Mouse (Mus musculus) midbrain, embryonic 10.5 days (tissue): Measurements from ENCODE around the gene Ggact. TPM values are rescaled to one million over a fixed set of nuclear protein-coding genes. Genes with fewer than 3 reads are reported as not detected.

Source experiments
- DNase-seq: peaks from one replicate; pipeline ENCODE4 v3.0.0-alpha.2; 2017; ENCODE audit warnings: low spot score
- H3K27ac ChIP-seq: fragments of 300-500 bp; sonication (generic); replicated peaks from 2 replicates; pipeline ENCODE4 v1.5.1; 2016; ENCODE audit warnings: mild to moderate bottlenecking
- H3K27me3 ChIP-seq: fragments of 300-500 bp; sonication (generic); 2 replicates; pipeline ENCODE4 v1.6.1; 2016; ENCODE audit warnings: low read depth, mild to moderate bottlenecking; ENCODE audit not compliant: poor library complexity, severe bottlenecking
- H3K36me3 ChIP-seq: fragments of 300-500 bp; sonication (generic); 2 replicates; pipeline ENCODE4 v1.6.1; 2016; ENCODE audit warnings: mild to moderate bottlenecking, moderate library complexity
- H3K4me1 ChIP-seq: fragments of 300-500 bp; sonication (generic); 2 replicates; pipeline ENCODE4 v1.6.1; 2016
- H3K4me3 ChIP-seq: fragments of 300-500 bp; sonication (generic); 2 replicates; pipeline ENCODE4 v1.5.1; 2016; ENCODE audit warnings: mild to moderate bottlenecking, moderate library complexity
- H3K9me3 ChIP-seq: fragments of 300-500 bp; sonication (generic); replicated peaks from 2 replicates; pipeline ENCODE4 v1.6.1; 2016; ENCODE audit warnings: mild to moderate bottlenecking
- WGBS: fragments of 180-500 bp; shearing (Covaris S2); methylation state at CpG from one replicate; pipeline ENCODE4 v1.1.7; 2016; 5-methylcytosine and 5-hydroxymethylcytosine counted together
- polyA plus RNA-seq: library from polyadenylated mRNA; unstranded; fragments of >200 nt; fragmentation: Nextera tagmentation; extraction: Ambion mirVana; gene quantifications from 2 replicates; pipeline ENCODE4 v1.2.1, GENCODE M21; 2016

Ggact gene
- polyA plus RNA-seq = 3.2 and 5.3 TPM in 2 replicates

DNA sequence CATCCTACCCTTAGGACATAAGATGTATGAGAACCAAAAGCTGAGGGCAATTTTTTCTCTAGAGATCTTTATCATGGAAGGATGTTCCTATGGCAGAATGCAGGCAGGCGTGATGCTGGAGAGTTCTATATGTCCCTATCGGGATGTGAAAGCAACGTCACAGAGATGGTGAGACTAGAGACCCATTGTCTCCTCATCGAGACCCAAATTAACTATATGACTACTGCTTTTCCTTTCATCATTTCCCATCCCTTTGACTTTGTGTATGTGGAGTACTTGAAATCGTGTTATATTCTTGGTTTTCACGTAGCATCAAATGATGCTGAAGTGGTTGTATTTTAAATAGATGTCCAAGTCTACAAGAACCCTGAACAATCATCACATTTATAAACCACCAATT, at the start of gene Ggact:
Ggact (minus strand) TSS at position 101 of the 400 bp plus-strand sequence.
- WGBS = 71% methylated on average over 6 of the region's 6 CpGs
- Histone ChIP-seq H3K9me3 (no peaks in the 10 kb centered on the region; the same call in 1 of the 2 replicates), H3K27me3 (peaks cover 38% of the 10 kb centered on the region), H3K4me1 (peaks cover 8% of the 10 kb centered on the region), H3K27ac (peak within 1 kb of the TSS; percentile 78), H3K36me3 (0 out of 2 replicates have a peak, but pooled peaks cover 1% of the 10 kb centered on the region), H3K4me3 (peak within 1 kb of the TSS; percentile 80)
- DNase-seq = no peak

- no peaks in the 10 kb centered on the region for H3K4me1 ChIP-seq
- no peaks in the 10 kb centered on the region for H3K27me3 ChIP-seq
- peaks cover 46% of the 10 kb centered on the region for H3K36me3 ChIP-seq
- 94% methylated on average over 8 of the region's 8 CpGs for WGBS
- H3K4me3 ChIP-seq = no peak overlapping the region
- H3K9me3 ChIP-seq = no peaks in the 10 kb centered on the region
- no peak overlapping the region for H3K27ac ChIP-seq
- DNase-seq = no peak
Observed at GRCm38 (mm10) chr14:122957941-122958340, 44.4 kb upstream of the Ggact start.

DNA sequence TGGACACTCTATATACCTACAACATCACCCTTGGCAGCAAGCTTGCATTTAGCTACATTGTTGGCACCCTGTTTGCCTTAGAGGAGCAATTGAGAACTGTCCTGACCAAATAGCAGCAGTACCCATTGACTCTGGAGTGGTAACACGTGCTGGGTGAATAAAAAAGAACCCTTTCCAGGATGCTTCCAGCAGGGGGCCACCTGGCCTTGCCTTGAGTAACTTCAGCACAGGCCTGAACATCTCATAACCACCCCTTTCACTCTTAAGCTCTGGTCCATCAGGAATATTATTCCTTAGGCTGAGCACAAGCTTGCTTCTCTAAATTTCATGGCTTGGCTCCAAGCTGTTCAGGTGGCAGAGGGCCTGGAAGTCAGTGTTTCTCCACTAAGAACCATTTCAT, 39.8 kb upstream of the Ggact start:
- H3K4me3 ChIP-seq = no peak overlapping the region
- H3K9me3 ChIP-seq = no peaks in the 10 kb centered on the region
- whole genome bisulfite sequencing = 35% methylated on average over 1 of the region's 1 CpGs
- no peaks in the 10 kb centered on the region for H3K4me1 ChIP-seq
- H3K27me3 ChIP-seq = no peaks in the 10 kb centered on the region
- peak; percentile 17 for DNase-seq
- H3K36me3 ChIP-seq = peaks cover 29% of the 10 kb centered on the region
- no peak overlapping the region for H3K27ac ChIP-seq

DNA sequence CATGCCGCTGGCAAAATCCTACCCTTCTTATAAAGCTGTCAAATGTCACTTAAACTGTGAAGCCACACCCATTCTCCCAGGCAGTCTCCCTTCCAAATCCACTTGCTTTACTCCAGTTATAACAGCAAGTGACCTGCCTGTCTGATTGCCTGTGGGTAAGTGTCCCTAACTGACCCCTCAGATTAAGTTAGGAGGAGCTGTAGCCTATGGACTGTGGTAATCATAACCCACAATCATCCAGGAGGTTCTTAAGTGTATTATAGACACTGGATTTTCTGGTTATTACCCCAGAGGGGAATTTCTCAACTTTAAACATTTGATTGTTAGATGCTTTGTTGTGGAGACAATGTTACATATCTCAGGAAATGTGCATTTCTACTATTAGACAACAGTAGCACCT, 39.0 kb upstream of the Ggact start:
- no peaks in the 10 kb centered on the region for H3K27me3 ChIP-seq
- H3K36me3 ChIP-seq = peaks cover 32% of the 10 kb centered on the region
- no peaks in the 10 kb centered on the region for H3K4me1 ChIP-seq
- H3K27ac ChIP-seq = no peak overlapping the region
- DNase-seq = no peak
- H3K9me3 ChIP-seq = no peaks in the 10 kb centered on the region
- WGBS = 86% methylated on average over 1 of the region's 1 CpGs
- no peak overlapping the region for H3K4me3 ChIP-seq

DNA sequence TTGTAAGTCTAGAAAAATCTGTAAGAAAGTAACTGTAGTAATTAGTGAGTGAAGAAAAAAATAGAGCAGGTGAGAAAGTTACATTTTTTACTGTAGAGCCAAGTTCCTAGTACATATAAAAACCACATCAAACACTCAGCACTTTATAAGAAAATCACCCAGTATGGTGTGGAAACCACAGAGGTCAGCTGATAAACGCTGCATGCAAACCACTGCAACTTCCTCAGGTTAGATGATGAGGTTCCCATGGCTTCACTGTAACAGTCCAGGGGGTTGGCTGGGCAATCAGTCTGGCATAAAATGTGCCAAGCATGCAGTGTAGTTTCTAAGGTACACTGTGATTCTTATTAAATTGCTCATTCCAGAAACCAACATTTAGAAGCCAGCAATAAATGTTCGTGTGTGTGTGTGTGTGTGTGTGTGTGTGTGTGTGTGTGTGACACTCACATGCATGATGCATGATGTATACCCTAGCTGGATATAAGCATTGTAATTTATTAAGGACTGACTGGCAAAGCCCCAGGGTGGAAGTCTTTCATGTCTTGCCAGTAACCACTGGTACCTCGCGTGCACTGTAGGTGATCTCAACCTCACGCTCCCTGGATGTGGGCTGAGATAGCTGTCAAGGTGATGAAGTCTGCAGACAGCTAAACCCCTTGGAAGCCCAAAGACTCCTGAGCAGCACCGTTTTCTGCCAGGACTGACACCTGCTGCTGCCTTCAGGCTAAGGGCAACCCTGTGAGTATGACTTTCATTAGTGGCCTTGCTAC, 38.3 kb upstream of the Ggact start:
- 90% methylated on average over 6 of the region's 6 CpGs for WGBS
- no peak overlapping the region for H3K27ac ChIP-seq
- H3K9me3 ChIP-seq = no peaks in the 10 kb centered on the region
- no peak for DNase-seq
- H3K36me3 ChIP-seq = peaks cover 39% of the 10 kb centered on the region
- H3K4me3 ChIP-seq = no peak overlapping the region
- no peaks in the 10 kb centered on the region for H3K27me3 ChIP-seq
- H3K4me1 ChIP-seq = no peaks in the 10 kb centered on the region

DNA sequence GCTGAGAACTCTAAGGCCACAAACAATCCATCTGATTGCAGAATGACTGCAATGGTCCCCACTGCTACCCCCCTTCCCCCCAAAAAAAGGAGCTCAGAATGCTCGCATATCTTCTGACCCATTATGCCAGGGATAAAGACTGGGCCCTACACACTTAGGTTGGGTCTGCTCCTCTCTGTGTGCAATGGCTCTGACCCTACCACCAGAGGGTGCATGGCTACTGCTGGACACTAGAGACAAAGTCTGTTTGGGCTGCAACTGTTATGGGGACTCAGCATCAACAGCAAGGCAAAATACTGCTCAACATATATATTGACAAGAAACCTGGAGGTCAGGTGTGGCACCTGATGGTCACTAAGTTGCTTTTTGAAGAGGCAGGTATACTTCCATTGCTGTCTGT, 37.4 kb upstream of the Ggact start:
- Histone ChIP-seq H3K36me3 (peaks cover 47% of the 10 kb centered on the region), H3K4me3 (no peak overlapping the region), H3K27me3 (no peaks in the 10 kb centered on the region), H3K27ac (no peak overlapping the region), H3K4me1 (no peaks in the 10 kb centered on the region), H3K9me3 (no peaks in the 10 kb centered on the region)
- no peak for DNase-seq
- 76% methylated on average over 1 of the region's 1 CpGs for WGBS

GRCm38 (mm10) chr14:122943475-122943853, 29.9 kb upstream of the Ggact start:
- 86% methylated on average over 3 of the region's 3 CpGs for WGBS
- peaks cover 81% of the 10 kb centered on the region for H3K36me3 ChIP-seq

GRCm38 (mm10) chr14:122942757-122943474, 29.4 kb upstream of the Ggact start:
- Histone ChIP-seq H3K36me3 (peaks cover 80% of the 10 kb centered on the region), H3K4me3 (no peak overlapping the region), H3K27ac (no peak overlapping the region), H3K9me3 (no peaks in the 10 kb centered on the region), H3K27me3 (no peaks in the 10 kb centered on the region), H3K4me1 (no peaks in the 10 kb centered on the region)
- DNase-seq = no peak
- 85% methylated on average over 4 of the region's 4 CpGs for WGBS

More at GRCm38 (mm10) chr14:122943475-122943853, 29.9 kb upstream of the Ggact start:
- H3K9me3 ChIP-seq = no peaks in the 10 kb centered on the region
- H3K27me3 ChIP-seq = no peaks in the 10 kb centered on the region
- no peak overlapping the region for H3K4me3 ChIP-seq
- no peak overlapping the region for H3K27ac ChIP-seq
- H3K4me1 ChIP-seq = no peaks in the 10 kb centered on the region
- DNase-seq = no peak

GRCm38 (mm10) chr14:122936460-122936859, 22.9 kb upstream of the Ggact start:
- Histone ChIP-seq H3K27ac (no peak overlapping the region), H3K9me3 (no peaks in the 10 kb centered on the region), H3K36me3 (peaks cover 68% of the 10 kb centered on the region), H3K4me1 (no peaks in the 10 kb centered on the region), H3K27me3 (no peaks in the 10 kb centered on the region), H3K4me3 (no peak overlapping the region)
- no peak for DNase-seq
- 81% methylated on average over 1 of the region's 1 CpGs for WGBS

GRCm38 (mm10) chr14:122920011-122920410, 6.5 kb upstream of the Ggact start:
- Histone ChIP-seq H3K27me3 (no peaks in the 10 kb centered on the region), H3K36me3 (peaks cover 34% of the 10 kb centered on the region), H3K27ac (no peak overlapping the region), H3K4me3 (no peak overlapping the region), H3K4me1 (no peaks in the 10 kb centered on the region), H3K9me3 (no peaks in the 10 kb centered on the region)
- 84% methylated on average over 5 of the region's 5 CpGs for WGBS
- DNase-seq = no peak

GRCm38 (mm10) chr14:122917676-122918075, 4.1 kb upstream of the Ggact start:
- H3K9me3 ChIP-seq = no peaks in the 10 kb centered on the region
- no peak overlapping the region for H3K4me3 ChIP-seq
- peaks cover 19% of the 10 kb centered on the region for H3K27me3 ChIP-seq
- DNase-seq = no peak
- H3K36me3 ChIP-seq = peaks cover 19% of the 10 kb centered on the region
- H3K27ac ChIP-seq = no peak overlapping the region
- peaks cover 8% of the 10 kb centered on the region for H3K4me1 ChIP-seq
- WGBS = 92% methylated on average over 1 of the region's 1 CpGs

GRCm38 (mm10) chr14:122912812-122913498, 602 bp downstream of the Ggact start:
- Histone ChIP-seq H3K36me3 (0 out of 2 replicates have a peak, but pooled peaks cover 3% of the 10 kb centered on the region), H3K9me3 (no peaks in the 10 kb centered on the region; the same call in 1 of the 2 replicates), H3K27me3 (peaks cover 38% of the 10 kb centered on the region), H3K4me3 (peak overlapping the region; percentile 80), H3K27ac (peak overlapping the region; percentile 78), H3K4me1 (peaks cover 8% of the 10 kb centered on the region)
- WGBS = under 1% methylated on average over 58 of the region's 58 CpGs
- peak; percentile 58 for DNase-seq
